Mouse (Mus musculus) hindbrain, embryonic 16.5 days (tissue): ENCODE data around the gene Cep128. TPM values are rescaled to one million over a fixed set of nuclear protein-coding genes. Genes with fewer than 3 reads are reported as not detected.

Experiments used
- ATAC-seq: fragments of 200-750 bp; cut with Nextera tagmentation; 2 replicates; pipeline ENCODE4 v1.8.0; 2017; ENCODE audit warnings: moderate TSS enrichment, moderate library complexity
- H3K27ac ChIP-seq: fragments of 300-500 bp; sonication (generic); 2 replicates; pipeline ENCODE4 v1.5.1; 2014; ENCODE audit warnings: low read depth, mild to moderate bottlenecking, control low read depth, low read length, moderate library complexity
- H3K27me3 ChIP-seq: fragments of 300-500 bp; sonication (generic); replicated peaks from 2 replicates; pipeline ENCODE4 v1.6.1; 2014; ENCODE audit warnings: low read length; ENCODE audit not compliant: control insufficient read depth, insufficient read depth
- H3K36me3 ChIP-seq: fragments of 300-500 bp; sonication (generic); 2 replicates; pipeline ENCODE4 v1.6.1; 2014; ENCODE audit warnings: mild to moderate bottlenecking, low read length, moderate library complexity, mixed read lengths; ENCODE audit not compliant: control insufficient read depth, insufficient read depth
- H3K4me1 ChIP-seq: fragments of 300-500 bp; sonication (generic); 2 replicates; pipeline ENCODE4 v1.6.1; 2014; ENCODE audit warnings: low read depth, low read length; ENCODE audit not compliant: control insufficient read depth, insufficient read depth
- H3K4me2 ChIP-seq: fragments of 300-500 bp; sonication (generic); 2 replicates; pipeline ENCODE4 v1.6.1; 2014; ENCODE audit warnings: mild to moderate bottlenecking, low read length, control low read depth, moderate library complexity
- H3K4me3 ChIP-seq: fragments of 300-500 bp; sonication (generic); 2 replicates; pipeline ENCODE4 v1.5.1; 2014; ENCODE audit warnings: mild to moderate bottlenecking, low read length, control low read depth, moderate library complexity
- H3K9ac ChIP-seq: fragments of 300-500 bp; sonication (generic); 2 replicates; pipeline ENCODE4 v1.6.1; 2014; ENCODE audit warnings: low read depth, mild to moderate bottlenecking, control low read depth, low read length, moderate library complexity
- H3K9me3 ChIP-seq: fragments of 300-500 bp; sonication (generic); 2 replicates; pipeline ENCODE4 v1.6.1; 2014; ENCODE audit warnings: mild to moderate bottlenecking, low read length, moderate library complexity; ENCODE audit not compliant: control insufficient read depth
- WGBS: fragments of 180-500 bp; shearing (Covaris S2); extraction: QIAGEN DNeasy Blood & Tissue Kit; methylation state at CpG from one replicate; pipeline ENCODE4 v1.1.7; 2014; 5-methylcytosine and 5-hydroxymethylcytosine counted together
- polyA plus RNA-seq: library from polyadenylated mRNA; unstranded; fragments of >200 nt; fragmentation: Nextera tagmentation; extraction: Ambion mirVana; gene quantifications from 2 replicates; pipeline ENCODE4 v1.2.1, GENCODE M21; 2015

Cep128 gene
- polyA plus RNA-seq, 1 experiment from 2014 or later: 4.7 TPM

- 48% methylated on average over 6 of the region's 6 CpGs for WGBS
Measured at GRCm38 (mm10) chr12:91097869-91098268, 286.3 kb downstream of the Cep128 start.

GRCm38 (mm10) chr12:91096197-91096596 is 288.0 kb downstream of the Cep128 start:
- 97% methylated on average over 6 of the region's 6 CpGs for WGBS
- Histone ChIP-seq H3K27me3 (no peaks in the 10 kb centered on the region), H3K36me3 (no peaks in the 10 kb centered on the region), H3K4me1 (no peaks in the 10 kb centered on the region), H3K9ac (no peak overlapping the region), H3K4me2 (no peak overlapping the region), H3K27ac (no peak overlapping the region), H3K9me3 (no peaks in the 10 kb centered on the region), H3K4me3 (no peak overlapping the region)
- ATAC-seq: no peak

More at GRCm38 (mm10) chr12:91097869-91098268, 286.3 kb downstream of the Cep128 start:
- no peak overlapping the region for H3K4me2 ChIP-seq
- H3K27ac ChIP-seq: no peak overlapping the region
- ATAC-seq: no peak
- no peaks in the 10 kb centered on the region for H3K9me3 ChIP-seq
- H3K4me3 ChIP-seq: no peak overlapping the region
- no peak overlapping the region for H3K9ac ChIP-seq
- no peaks in the 10 kb centered on the region for H3K4me1 ChIP-seq
- no peaks in the 10 kb centered on the region for H3K27me3 ChIP-seq
- H3K36me3 ChIP-seq: no peaks in the 10 kb centered on the region

- no peak overlapping the region for H3K4me3 ChIP-seq
- no peaks in the 10 kb centered on the region for H3K9me3 ChIP-seq
- WGBS: 88% methylated on average over 4 of the region's 4 CpGs
- H3K27me3 ChIP-seq: no peaks in the 10 kb centered on the region
- ATAC-seq: no peak
- H3K4me1 ChIP-seq: no peaks in the 10 kb centered on the region
- H3K27ac ChIP-seq: no peak overlapping the region
- no peak overlapping the region for H3K4me2 ChIP-seq
- no peak overlapping the region for H3K9ac ChIP-seq
- no peaks in the 10 kb centered on the region for H3K36me3 ChIP-seq
Measured at GRCm38 (mm10) chr12:91088271-91088670, 295.9 kb downstream of the Cep128 start.

- no peak overlapping the region for H3K4me3 ChIP-seq
- WGBS: 81% methylated on average over 9 of the region's 9 CpGs
- no peaks in the 10 kb centered on the region for H3K36me3 ChIP-seq
- ATAC-seq: no peak
- H3K27ac ChIP-seq: no peak overlapping the region
- no peaks in the 10 kb centered on the region for H3K9me3 ChIP-seq
- H3K4me2 ChIP-seq: no peak overlapping the region
- H3K4me1 ChIP-seq: no peaks in the 10 kb centered on the region
- H3K27me3 ChIP-seq: no peaks in the 10 kb centered on the region
- no peak overlapping the region for H3K9ac ChIP-seq
Measured at GRCm38 (mm10) chr12:91085967-91086366, 298.2 kb downstream of the Cep128 start.

GRCm38 (mm10) chr12:91075600-91075999 is 308.6 kb downstream of the Cep128 start:
- WGBS: 96% methylated on average over 5 of the region's 5 CpGs
- H3K27ac ChIP-seq: no peak overlapping the region
- no peak for ATAC-seq

GRCm38 (mm10) chr12:91070551-91071045 is 313.6 kb downstream of the Cep128 start:
- H3K4me3 ChIP-seq: no peak overlapping the region
- WGBS: 98% methylated on average over 2 of the region's 2 CpGs
- H3K9me3 ChIP-seq: no peaks in the 10 kb centered on the region
- ATAC-seq: no peak
- no peaks in the 10 kb centered on the region for H3K4me1 ChIP-seq
- H3K9ac ChIP-seq: no peak overlapping the region
- no peak overlapping the region for H3K4me2 ChIP-seq
- H3K36me3 ChIP-seq: no peaks in the 10 kb centered on the region
- H3K27me3 ChIP-seq: no peaks in the 10 kb centered on the region
- H3K27ac ChIP-seq: no peak overlapping the region

More at GRCm38 (mm10) chr12:91075600-91075999, 308.6 kb downstream of the Cep128 start:
- Histone ChIP-seq H3K4me1 (no peaks in the 10 kb centered on the region), H3K27me3 (no peaks in the 10 kb centered on the region), H3K9ac (no peak overlapping the region), H3K9me3 (no peaks in the 10 kb centered on the region), H3K36me3 (no peaks in the 10 kb centered on the region), H3K4me3 (no peak overlapping the region), H3K4me2 (no peak overlapping the region)

- no peaks in the 10 kb centered on the region for H3K27me3 ChIP-seq
- H3K27ac ChIP-seq: no peak overlapping the region
- H3K4me1 ChIP-seq: no peaks in the 10 kb centered on the region
- H3K4me3 ChIP-seq: no peak overlapping the region
- H3K9me3 ChIP-seq: no peaks in the 10 kb centered on the region
- H3K4me2 ChIP-seq: no peak overlapping the region
- no peak overlapping the region for H3K9ac ChIP-seq
- no peak for ATAC-seq
- H3K36me3 ChIP-seq: no peaks in the 10 kb centered on the region
- WGBS: 46% methylated on average over 2 of the region's 2 CpGs
Measured at GRCm38 (mm10) chr12:91067083-91067441, 317.1 kb downstream of the Cep128 start.

GRCm38 (mm10) chr12:91066286-91067082 is 317.7 kb downstream of the Cep128 start:
- ATAC-seq: no peak; the same call in 1 of the 2 replicates
- no peak overlapping the region for H3K27ac ChIP-seq
- no peaks in the 10 kb centered on the region for H3K4me1 ChIP-seq
- H3K4me2 ChIP-seq: no peak overlapping the region
- no peaks in the 10 kb centered on the region for H3K36me3 ChIP-seq
- H3K9ac ChIP-seq: no peak overlapping the region
- H3K9me3 ChIP-seq: no peaks in the 10 kb centered on the region
- 28% methylated on average over 5 of the region's 5 CpGs for WGBS
- no peak overlapping the region for H3K4me3 ChIP-seq
- no peaks in the 10 kb centered on the region for H3K27me3 ChIP-seq

GRCm38 (mm10) chr12:91065423-91065822 is 318.8 kb downstream of the Cep128 start:
- Histone ChIP-seq H3K4me3 (no peak overlapping the region), H3K9me3 (no peaks in the 10 kb centered on the region), H3K4me1 (no peaks in the 10 kb centered on the region), H3K36me3 (no peaks in the 10 kb centered on the region), H3K9ac (no peak overlapping the region), H3K4me2 (no peak overlapping the region), H3K27me3 (no peaks in the 10 kb centered on the region), H3K27ac (no peak overlapping the region)
- WGBS: 79% methylated on average over 3 of the region's 3 CpGs
- ATAC-seq: no peak
